Mouse (Mus musculus): Measurements from ENCODE around the gene Sun1.

Gene Sun1

DNA sequence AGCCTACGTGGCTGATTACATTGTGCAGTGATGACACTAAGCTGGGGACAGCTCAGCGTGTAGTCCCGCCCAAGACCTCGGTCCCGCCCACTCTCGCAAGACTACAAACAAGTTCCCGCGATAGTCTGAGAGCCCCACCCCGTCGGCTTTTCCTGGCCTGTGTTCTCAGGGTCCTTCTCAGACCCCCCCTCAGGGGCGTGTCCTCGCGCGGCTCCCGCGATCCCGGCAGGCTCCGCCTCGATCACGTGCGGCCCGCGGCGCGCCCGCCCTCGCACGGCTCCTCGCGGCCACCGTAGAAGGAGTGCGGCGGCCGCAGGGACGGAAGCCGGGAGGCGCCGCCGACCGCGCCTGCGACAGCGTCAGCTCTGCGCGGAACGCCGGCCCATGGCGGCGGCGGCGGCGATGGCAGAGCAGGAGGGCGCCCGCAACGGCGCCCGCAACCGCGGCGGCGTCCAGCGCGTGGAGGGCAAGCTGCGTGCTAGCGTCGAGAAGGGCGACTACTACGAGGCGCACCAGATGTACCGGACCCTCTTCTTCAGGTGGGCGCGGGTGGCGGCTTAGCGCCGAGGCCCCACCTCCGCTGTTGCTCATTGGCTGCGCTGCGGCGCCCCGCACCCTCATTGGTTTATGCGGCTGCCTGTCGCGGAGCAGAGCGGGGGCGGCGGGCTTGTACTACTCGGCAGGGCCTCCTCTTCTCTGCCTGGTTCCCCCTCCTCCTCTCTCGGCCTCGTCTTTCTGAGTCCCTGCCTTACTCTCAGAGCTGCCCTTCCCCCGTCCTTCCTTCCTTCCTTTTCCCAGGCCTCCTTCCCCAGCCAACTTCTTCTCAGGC lies 51.9 kb downstream of the Sun1 start, which contains the start of gene Get4:
Gene Get4, plus strand, starts transcription at position 244 of the 829 bp plus-strand sequence.
- peak; percentile 98 for DNase-seq

DNA sequence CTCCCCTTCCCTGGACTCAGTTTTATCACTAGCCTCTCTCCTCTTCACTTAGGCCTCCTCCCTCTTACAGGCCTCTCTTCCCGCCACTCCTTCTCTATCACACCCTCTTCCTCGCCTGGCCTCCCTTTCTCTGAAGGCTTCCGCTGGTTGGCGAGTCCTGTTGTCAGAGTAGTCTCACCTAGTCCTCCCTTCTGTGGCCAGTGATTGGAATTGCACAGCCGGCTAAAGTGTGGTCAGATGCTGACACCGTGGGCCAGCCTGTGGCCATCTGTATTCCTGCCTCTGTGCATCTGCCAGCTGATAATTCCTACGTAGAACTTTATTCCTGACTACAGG lies 52.4 kb downstream of the Sun1 start:
- DNase-seq: no peak

DNA sequence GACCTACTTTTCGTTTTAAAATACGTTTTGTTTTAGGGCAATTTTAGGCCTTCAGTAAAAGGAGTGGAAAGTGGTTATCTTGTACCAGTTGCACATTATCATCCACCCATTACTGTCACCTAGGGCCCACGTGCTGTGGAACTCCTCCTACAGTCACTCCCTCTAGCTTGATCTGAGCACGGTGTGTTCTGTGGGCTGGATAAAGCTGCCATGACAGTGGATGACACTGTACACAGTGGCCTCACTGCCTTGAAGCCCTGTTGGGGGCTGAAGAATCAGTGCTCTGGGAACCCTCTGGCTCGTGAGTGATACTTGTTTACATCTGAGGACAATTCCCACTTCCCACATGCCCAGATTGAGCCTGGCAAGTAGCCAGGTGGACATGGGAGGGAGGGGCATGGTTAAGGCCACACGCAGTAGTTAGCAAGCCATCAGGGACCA lies 52.9 kb downstream of the Sun1 start:
- peak; percentile 42 for DNase-seq

DNA sequence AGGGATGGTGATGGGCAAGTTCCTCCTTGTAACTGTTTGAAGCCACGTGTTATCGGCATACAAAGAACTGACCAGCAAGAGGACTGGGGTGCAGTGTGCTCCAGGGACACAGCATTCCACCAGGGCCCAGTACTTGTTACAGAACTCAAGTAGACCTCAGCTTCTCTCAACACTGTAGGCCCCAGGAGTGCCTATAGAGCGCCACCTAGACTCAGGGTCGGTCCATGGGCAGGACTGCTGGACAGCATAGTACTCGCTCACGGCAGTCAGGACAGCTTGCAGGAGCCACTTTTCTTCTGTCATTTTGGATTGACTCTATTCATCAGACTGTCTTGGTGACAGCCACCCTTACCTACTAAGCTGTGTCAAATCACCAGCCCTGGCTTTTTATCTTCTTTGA lies 54.5 kb downstream of the Sun1 start:
- DNase-seq: no peak

DNA sequence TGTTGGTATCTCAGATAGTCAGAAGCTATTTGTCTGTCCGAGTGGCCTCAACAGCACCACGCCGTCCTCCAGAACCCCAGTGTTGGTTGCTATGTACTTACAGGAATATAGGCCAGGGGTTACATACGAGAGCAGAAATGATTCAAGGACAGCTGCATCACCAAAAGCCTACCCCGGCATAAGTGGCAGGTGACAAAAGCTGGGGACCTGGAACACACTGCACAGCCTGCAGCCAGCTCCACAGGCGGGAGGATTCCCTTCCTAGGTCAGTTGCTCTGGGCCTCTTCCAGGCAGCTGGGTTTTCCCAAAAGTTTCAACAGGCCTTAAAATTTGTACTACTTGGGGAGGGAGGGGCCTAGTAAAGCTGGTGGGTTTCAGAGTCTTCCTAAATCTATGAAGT lies 55.3 kb downstream of the Sun1 start:
- DNase-seq: no peak

DNA sequence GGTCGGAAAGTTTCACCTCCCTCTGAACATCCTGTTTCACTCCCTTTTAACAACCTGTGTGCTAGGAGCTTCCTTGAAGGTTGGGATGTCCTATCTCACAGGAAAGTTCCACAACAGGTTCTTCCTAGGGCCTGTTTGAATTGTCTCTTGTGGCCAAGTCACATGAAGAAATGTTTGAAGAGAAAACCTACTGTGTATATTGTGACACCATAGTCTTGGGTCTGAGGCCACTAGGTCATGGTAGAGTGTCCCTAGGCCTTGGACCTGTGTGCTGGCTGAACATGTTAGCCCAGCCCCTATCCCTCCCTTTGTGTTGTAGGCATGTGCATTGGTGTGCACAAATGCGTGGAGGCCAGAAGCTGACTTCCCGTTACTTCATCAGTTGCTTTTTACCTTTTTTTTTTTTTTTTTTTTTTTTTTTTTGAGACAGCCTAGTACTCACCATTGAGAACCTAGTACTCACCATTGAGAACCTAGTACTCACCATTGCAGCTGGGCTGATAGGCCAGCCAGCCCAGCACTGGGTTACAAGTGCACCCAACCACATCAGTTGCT lies 55.9 kb downstream of the Sun1 start:
- DNase-seq: no peak

DNA sequence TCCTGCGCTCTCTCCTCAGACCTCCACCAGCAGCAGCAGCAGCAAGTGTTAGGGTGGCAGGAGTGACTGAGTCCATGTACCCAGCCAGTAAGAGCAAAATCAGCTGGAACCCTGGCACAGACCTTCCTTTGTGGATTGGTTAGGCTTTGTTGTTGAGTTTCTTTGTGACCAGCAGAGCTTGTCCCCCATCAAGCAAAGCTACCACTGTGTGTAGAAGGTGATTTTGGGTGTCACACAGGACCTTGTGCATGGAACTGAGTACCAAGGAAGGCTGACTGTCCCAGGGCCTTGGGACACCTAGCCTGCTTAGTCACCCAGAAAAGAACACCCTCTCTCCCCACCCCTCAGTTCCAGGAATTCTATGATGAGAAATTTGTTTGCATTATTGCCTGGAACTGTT lies 56.8 kb downstream of the Sun1 start:
- DNase-seq: no peak

DNA sequence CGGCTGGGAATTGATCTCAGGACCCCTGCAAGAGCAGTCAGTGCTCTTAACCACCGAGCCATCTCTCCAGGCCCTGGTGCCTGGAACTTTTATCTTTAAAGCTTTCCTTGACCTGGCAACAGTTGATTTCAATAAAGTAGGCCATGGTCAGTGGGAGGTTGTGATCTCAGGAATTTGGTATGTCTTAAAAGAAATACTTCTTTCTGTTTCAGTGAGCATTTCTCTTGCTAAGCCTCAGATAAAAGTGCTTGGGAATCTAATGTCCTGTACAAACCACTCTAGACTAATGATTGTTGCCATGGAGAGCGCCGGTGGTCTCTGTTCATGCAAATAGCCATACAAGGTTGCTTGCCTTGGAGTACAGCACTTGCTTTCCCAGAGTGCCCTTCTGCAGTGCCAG lies 57.4 kb downstream of the Sun1 start:
- no peak for DNase-seq

DNA sequence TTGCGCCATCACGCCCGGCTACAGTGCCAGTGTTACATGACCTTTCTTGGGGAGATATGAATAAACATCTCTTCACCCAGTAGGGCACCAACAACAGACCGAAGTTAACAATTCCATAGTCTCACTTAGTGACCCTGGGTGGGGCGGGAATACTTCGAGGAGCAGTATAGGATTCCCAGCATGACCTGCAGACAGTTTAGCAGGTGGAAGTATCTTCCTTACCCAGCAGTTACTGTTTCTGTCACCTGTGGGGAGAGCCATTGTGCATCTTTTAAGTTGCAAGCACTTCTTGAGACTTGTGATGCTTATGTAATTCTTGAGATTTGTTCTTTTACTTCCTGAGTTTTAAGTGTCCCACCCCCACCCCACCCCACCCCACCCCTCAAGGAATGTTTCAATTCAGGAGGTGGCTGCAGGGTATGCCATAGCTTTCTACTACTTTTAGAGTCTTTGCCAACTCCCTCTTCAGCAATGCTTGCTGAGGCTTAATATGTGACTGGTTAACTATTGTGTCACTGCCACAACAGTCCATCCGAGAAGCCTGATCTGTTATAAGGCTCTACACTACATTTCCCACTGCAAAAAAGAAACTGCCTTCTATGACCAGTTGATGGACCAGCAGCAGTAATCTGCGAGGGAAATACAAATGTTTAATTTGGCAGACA lies 58.1 kb downstream of the Sun1 start:
- no peak for DNase-seq

DNA sequence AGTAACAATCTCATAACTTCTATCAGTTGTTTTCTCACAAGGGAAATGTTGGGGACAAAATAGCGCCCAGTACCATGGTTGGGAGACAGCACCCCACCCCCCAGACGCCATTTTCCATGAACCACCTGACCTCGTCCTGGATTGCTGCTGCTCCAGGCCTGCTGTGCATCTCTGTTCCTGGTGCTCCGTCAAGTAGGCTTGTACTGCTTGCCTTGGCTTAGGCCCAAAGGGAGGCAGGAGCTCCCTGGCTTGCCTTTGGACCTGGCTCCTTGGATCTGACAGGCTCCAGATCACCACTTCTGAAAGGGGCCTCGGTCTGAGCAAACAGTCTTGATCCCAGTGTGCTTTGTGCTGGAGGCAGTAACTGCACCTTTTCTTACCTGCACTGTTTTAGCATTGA lies 59.4 kb downstream of the Sun1 start:
- no peak for DNase-seq

DNA sequence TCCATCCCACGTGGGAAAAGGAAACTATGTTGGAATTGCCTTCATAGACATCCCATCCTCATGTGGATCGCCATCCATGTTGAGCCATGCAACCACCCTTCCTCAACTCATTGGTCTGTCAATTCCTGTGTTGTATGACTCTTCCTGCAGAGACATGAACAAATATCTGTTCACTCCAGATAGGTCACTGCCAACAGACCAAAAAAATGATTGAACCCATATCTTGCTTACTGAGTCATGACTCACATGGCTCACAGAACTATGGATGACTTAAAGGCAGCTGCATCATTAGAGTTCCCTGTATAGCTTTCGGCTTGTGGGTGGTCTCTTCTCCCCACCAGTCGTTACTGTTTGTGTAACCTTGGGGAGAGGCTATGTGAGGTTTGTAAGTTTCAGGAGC lies 61.0 kb downstream of the Sun1 start:
- no peak for DNase-seq

DNA sequence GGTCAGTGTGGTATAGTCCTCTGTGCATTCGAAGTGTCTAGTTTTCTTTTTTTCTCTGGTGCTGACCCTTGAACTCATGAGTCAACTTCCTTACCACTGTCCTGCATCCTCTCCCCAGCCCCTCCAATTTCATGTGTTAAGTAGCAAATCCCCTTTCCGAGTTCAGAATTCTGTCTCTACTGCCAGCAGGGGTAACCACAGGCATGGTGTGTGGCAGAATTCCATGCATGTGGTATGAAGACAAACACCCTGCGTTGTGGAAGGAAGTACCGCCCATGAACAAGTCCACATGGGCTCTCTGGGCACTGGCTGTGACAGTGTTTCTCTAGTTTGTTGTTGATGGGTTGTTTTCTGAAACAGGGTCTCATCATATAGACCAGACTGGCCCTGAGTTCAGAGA lies 67.2 kb downstream of the Sun1 start:
- no peak for DNase-seq

DNA sequence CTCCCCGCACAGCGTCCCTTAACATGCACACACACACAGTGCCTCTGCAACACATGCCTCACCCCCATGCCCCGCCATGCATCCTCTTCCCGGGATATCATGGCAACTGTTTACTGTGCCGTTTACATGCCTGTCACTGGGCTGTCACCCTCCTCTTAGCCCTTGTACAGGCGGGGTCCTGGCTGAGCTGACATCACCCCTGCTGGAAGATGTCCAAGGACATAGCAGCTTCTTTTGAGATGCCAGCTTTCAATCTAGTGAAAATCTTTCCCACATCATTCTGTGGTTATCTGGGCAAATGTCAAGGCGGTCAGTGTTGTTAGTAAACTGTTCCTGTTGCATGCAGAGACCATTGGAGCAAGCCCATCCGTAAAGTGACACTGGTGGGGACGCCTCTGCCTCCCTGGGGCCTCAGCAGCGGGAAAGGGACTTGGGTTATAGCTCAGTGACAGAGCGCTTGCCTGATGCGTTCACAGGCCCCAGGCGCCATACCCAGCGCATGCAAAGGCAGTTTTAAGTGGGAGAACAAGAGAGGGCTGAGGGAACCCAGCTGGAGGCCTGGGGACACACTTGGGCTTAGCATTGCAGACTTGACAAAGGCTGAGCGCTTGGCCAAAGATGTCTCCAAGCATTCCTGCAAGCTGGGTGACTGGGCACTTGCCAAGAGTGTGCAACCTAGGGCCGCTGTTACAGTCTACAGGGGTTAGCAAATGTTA lies 70.5 kb downstream of the Sun1 start:
- DNase-seq: no peak

DNA sequence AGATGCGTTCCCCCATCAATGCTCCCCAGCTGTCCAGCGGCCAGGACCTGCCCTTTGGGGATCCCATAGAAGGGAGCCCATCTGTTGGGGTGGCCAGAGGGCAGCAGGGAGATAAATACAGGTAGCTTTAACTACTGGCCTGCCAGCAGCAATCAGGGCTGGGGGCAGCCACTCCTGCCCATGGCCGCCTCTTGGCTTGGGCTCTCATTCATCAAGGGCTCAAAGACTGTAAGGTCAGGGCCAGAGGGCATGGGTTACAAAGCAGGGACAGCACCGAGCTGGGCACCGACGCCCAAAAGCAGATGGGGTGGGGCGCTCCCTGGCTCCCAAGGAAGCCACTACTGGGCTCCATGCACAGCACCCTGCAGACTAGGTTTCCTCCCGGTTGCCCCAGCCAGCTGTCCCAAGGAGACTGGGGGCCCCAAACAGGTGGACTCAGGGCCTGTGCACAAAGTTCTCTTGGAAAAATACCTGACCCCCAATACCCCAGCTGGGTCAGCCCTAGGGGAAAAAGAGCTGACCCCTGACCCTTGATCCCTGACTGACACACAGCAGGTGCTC lies 71.6 kb downstream of the Sun1 start:
- no peak for DNase-seq

DNA sequence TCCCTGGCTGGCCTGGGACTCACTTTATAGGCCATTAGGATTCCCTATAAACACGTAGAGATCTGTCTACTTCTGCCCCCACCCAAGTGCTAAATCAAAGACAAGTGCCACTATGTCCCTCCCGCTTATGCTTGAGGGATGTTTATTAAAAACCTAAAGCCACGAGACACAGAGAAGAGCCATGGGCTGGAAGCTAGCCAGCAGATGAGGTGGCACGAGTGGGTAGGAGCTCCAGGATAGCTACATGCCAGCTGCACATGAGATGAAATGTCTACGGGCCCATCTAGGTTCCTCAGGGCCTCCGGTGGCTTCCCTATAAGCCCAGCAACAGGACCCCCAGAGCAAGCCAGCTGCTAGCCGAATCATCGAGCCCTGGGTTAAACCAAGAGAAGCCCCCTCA lies 76.8 kb downstream of the Sun1 start:
- peak; percentile 65 for DNase-seq

DNA sequence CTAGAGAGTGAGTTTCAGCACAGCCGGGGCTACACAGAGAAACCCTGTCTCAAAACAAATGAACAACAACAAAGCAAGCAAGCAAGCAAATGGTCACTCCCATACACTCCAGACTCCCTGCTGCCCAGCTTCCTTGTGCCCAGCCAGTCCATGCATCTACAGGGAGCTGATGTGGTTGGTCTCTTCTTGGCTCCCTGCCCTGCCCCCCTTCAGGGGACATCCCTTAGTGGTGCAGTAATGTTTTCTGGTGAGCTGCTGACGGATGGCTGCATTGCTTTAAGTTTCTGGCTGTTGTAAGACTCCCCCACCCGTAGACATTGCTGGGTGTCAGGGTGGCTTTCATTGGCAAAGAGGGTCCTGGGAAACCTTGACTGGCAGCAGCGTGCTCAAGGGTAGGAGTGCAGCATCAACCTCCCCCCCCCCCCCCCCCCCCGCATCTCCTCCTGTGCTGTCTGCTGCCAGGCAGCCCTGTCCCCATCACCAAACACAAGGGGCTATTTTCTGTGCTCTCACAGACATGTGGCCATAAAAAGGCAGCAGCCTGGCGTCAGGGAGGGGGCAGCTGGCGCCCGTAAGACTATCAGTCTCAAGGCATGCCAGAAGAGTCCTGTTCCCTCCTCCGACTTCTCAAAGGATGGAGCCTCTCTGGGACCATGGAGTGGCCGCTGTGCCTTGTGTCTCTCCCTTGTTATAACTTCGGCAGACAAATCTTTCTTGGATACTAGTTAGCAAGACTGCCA lies 81.1 kb downstream of the Sun1 start:
- no peak for DNase-seq

DNA sequence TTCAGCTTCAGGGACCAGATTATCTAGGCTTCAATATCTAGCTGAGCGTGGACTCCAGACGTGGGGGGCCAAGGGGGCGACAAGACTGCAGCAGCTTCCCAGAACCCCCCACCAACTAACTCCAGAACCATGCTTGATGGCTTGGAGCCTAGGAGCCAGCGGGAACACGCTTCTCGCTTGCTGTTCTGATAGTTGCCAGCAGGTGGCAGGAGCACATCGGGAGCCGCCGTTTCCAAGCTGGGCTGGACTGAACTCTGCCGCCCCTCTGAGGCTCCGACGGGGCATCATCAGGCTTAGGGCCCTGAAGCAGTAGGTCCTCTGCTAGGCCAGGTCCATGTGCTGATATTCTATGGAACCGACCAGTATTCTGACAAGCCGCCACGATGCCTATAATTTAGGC lies 81.8 kb downstream of the Sun1 start:
- DNase-seq: peak; percentile 84

DNA sequence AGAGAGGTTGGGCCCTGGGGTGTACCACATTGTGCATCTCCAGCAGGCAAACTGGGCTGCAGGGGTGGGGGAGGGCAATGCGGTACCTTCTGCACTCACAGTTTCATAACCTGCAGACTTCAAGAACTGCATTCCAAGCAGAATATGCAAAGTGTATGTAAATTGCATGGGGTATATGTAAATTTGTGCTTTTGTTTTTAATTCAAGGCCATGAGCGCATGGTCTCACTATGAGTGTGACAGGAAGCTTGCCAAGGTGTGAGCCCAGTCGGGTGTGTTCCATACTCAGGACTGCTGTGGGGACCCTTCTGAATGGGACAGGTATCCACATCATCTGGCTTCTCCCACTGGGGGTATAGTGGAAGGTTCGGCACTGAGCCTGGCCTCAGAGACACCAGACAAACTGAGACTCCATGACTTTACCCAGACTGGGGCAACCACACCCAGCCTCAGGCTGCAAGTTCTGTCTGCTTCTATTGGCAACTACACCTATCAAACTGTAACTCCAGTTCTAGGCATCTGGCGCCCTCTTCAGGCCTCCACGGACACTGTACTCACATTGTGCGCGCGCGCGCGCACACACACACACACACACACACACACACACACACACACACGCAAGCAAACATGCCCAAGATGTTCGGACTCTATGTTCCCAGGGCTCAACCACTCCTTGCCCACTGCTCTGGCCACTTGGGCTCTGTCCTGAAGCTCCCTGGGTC lies 83.2 kb downstream of the Sun1 start:
- DNase-seq: no peak

DNA sequence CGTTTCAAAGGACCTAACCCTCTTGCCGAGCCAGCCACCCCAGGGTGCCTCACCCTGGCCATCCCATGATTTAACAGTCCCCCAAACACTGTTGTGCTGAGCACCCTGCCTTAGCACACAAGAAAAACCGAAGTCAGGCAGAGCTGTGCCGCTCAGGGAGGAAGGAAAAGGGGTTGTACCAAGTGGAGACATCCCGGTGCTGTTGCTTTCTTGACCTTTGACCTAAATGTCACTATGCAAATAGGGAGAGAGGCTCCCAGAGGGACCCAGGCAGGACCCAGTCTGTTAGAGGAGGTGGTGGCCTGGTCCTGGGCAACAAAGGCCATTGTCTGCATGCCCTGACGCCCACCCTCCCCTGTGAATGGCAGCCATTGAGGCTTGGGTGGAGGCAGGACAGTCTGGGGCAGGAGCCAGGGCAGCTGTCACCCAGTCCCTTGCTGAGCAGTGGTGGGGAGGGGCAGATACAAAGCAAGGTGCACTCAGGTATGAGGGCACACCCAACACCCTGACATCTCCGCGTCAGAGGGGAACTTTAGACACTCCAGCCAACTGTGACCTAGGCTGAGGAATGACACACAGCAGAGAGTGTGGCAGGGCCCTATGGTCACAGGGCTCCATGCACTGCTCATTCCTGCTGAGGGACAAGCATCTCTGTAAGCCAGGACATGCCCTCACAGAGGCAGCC lies 85.1 kb downstream of the Sun1 start:
- DNase-seq: no peak

DNA sequence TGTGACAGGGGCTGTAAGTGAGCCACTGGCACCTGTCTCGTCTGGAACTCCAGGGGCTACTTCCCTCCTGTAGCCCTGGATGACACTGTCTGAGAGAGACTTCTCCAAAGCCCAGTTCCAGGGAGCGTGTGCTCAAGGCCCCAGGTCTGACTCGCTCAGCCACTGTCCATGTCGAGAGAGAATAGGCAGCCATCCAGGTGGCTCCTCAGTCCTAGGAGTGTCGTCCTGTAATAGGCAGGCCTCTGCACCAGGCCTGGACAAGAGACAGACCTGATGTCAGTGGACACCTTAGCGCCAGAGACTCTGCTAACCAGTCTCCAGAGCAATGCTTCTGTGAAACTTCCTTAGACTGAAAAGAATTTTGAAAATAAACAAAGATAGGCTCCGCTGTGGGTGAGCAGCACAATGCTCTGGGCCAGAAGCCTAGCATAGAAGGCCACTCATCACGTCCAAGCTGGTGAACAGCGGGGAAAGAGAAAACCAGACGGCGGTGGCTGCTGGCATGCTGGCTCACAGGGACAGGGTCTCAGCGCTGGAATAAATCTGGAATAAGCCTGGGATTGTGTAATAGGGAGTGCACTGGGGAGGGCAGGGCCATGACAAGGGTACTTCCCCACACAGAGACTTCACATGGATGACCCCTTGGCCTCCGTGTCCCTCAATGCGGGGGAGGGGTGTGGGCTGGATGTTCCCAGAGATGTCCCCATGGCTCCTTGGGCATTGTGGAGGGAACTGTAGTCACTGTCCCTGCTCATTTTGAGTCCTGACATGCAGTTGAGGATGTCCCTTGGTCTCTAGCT lies 85.9 kb downstream of the Sun1 start:
- DNase-seq: no peak

All from right cerebral cortex, adult 18-20 months (tissue).